Mouse (Mus musculus) olfactory bulb, adult 2 months (tissue): ENCODE data around the gene Six3.

Experiments used
- CTCF ChIP-seq: fragments of 200-500 bp; IDR thresholded peaks from 2 replicates; pipeline ENCODE4 v1.5.1; 2012; ENCODE audit warnings: low read depth, mild to moderate bottlenecking, low read length, moderate library complexity; ENCODE audit not compliant: insufficient read depth
- POLR2A ChIP-seq: fragments of 200-500 bp; IDR thresholded peaks from 2 replicates; pipeline ENCODE4 v1.6.1; 2012; ENCODE audit warnings: mild to moderate bottlenecking, low read depth, low read length, moderate library complexity; ENCODE audit not compliant: insufficient read depth

- TF ChIP-seq CTCF, result no peak
- no peak for TF ChIP-seq POLR2A
Measured at GRCm38 (mm10) chr17:85609094-85609425, 4.3 kb upstream of the Six3 start.
